Mouse (Mus musculus): Measurements from ENCODE around the gene Ankrd42.

- no peak for TF ChIP-seq CTCF (IDR thresholded peaks at IDR 0.05; ENCODE audit: control insufficient read depth, insufficient read depth, insufficient replicate concordance, low read depth, low read length)
- TF ChIP-seq POLR2A (IDR thresholded peaks at IDR 0.05; ENCODE audit: control insufficient read depth, low read depth, low read length) = no peak
These were observed 86.5 kb downstream of the Ankrd42 start for GRCm38 (mm10) chr7:92550248-92550989.
